Mouse (Mus musculus): ENCODE results near the gene Fam185a. TPM values are rescaled to one million over a fixed set of nuclear protein-coding genes. Genes with fewer than 3 reads are reported as not detected.

Gene Fam185a
- total and polyA plus RNA-seq, 3 experiments = 4.5 to 19.9 (median 18.4) TPM

- DNase-seq = no peak
- WGBS = 73% methylated on average over 5 of the region's 5 CpGs
- no peak overlapping the region for H3K9ac ChIP-seq (ENCODE audit: low read depth, low read length)
- H3K27me3 ChIP-seq (ENCODE audit: control insufficient read depth, insufficient read depth, low read length) = no peaks in the 10 kb centered on the region
- peaks cover 3% of the 10 kb centered on the region for H3K4me1 ChIP-seq (ENCODE audit: control insufficient read depth, insufficient read depth, low read length)
- H3K4me3 ChIP-seq = no peak overlapping the region
- TF ChIP-seq POLR2A (IDR thresholded peaks at IDR 0.05; ENCODE audit: insufficient read depth, low read depth, low read length) (no peak), CTCF (IDR thresholded peaks at IDR 0.05) (no peak), EP300 (IDR thresholded peaks at IDR 0.05; ENCODE audit: insufficient read depth, low read depth, low read length) (no peak)
- H3K79me2 ChIP-seq (replicated peaks; ENCODE audit: control insufficient read depth, insufficient read depth, low read length) = no peaks in the 10 kb centered on the region
- H3K36me3 ChIP-seq (ENCODE audit: control insufficient read depth, insufficient read depth, low read length) = no peaks in the 10 kb centered on the region
- intact Hi-C loops (cut with DNase I) = no loop called here
- no peak overlapping the region for H3K27ac ChIP-seq
These were observed 62.0 kb downstream of the Fam185a start for GRCm38 (mm10) chr5:21486798-21487197.

GRCm38 (mm10) chr5:21487306-21487705 lies 62.5 kb downstream of the Fam185a start:
- H3K36me3 ChIP-seq (ENCODE audit: control insufficient read depth, insufficient read depth, low read length) = no peaks in the 10 kb centered on the region
- H3K4me3 ChIP-seq = no peak overlapping the region
- 55% methylated on average over 3 of the region's 3 CpGs for WGBS
- intact Hi-C loops (cut with DNase I) = no loop called here
- TF ChIP-seq CTCF (IDR thresholded peaks at IDR 0.05) = no peak
- no peak for TF ChIP-seq POLR2A (IDR thresholded peaks at IDR 0.05; ENCODE audit: insufficient read depth, low read depth, low read length)
- no peak for TF ChIP-seq EP300 (IDR thresholded peaks at IDR 0.05; ENCODE audit: insufficient read depth, low read depth, low read length)
- H3K9ac ChIP-seq (ENCODE audit: low read depth, low read length) = no peak overlapping the region
- no peaks in the 10 kb centered on the region for H3K79me2 ChIP-seq (replicated peaks; ENCODE audit: control insufficient read depth, insufficient read depth, low read length)
- H3K27me3 ChIP-seq (ENCODE audit: control insufficient read depth, insufficient read depth, low read length) = no peaks in the 10 kb centered on the region
- H3K4me1 ChIP-seq (ENCODE audit: control insufficient read depth, insufficient read depth, low read length) = peaks cover 3% of the 10 kb centered on the region
- H3K27ac ChIP-seq = no peak overlapping the region
- DNase-seq = no peak

- Histone ChIP-seq H3K4me1 (ENCODE audit: control insufficient read depth, insufficient read depth, low read length) (peaks cover 3% of the 10 kb centered on the region), H3K79me2 (replicated peaks; ENCODE audit: control insufficient read depth, insufficient read depth, low read length) (no peaks in the 10 kb centered on the region), H3K36me3 (ENCODE audit: control insufficient read depth, insufficient read depth, low read length) (no peaks in the 10 kb centered on the region), H3K27ac (no peak overlapping the region), H3K4me3 (no peak overlapping the region), H3K27me3 (ENCODE audit: control insufficient read depth, insufficient read depth, low read length) (no peaks in the 10 kb centered on the region), H3K9ac (ENCODE audit: low read depth, low read length) (no peak overlapping the region)
- intact Hi-C loops (cut with DNase I) = no loop called here
- 74% methylated on average over 3 of the region's 3 CpGs for WGBS
- TF ChIP-seq POLR2A (IDR thresholded peaks at IDR 0.05; ENCODE audit: insufficient read depth, low read depth, low read length) (no peak), CTCF (IDR thresholded peaks at IDR 0.05) (no peak), EP300 (IDR thresholded peaks at IDR 0.05; ENCODE audit: insufficient read depth, low read depth, low read length) (no peak)
- DNase-seq = peak in 1 of 2 experiments; percentile 17
These were observed 63.0 kb downstream of the Fam185a start for GRCm38 (mm10) chr5:21487716-21488115.

GRCm38 (mm10) chr5:21488506-21488905 lies 63.7 kb downstream of the Fam185a start:
- Histone ChIP-seq H3K36me3 (ENCODE audit: control insufficient read depth, insufficient read depth, low read length) (no peaks in the 10 kb centered on the region), H3K27me3 (ENCODE audit: control insufficient read depth, insufficient read depth, low read length) (no peaks in the 10 kb centered on the region), H3K79me2 (replicated peaks; ENCODE audit: control insufficient read depth, insufficient read depth, low read length) (no peaks in the 10 kb centered on the region), H3K27ac (no peak overlapping the region), H3K4me3 (no peak overlapping the region), H3K4me1 (ENCODE audit: control insufficient read depth, insufficient read depth, low read length) (peaks cover 3% of the 10 kb centered on the region), H3K9ac (ENCODE audit: low read depth, low read length) (no peak overlapping the region)
- TF ChIP-seq CTCF (IDR thresholded peaks at IDR 0.05) = no peak
- no peak for TF ChIP-seq POLR2A (IDR thresholded peaks at IDR 0.05; ENCODE audit: insufficient read depth, low read depth, low read length)
- TF ChIP-seq EP300 (IDR thresholded peaks at IDR 0.05; ENCODE audit: insufficient read depth, low read depth, low read length) = no peak
- intact Hi-C loops (cut with DNase I) = no loop called here
- DNase-seq = peak; percentile 27
- WGBS = 42% methylated on average over 5 of the region's 5 CpGs

- Histone ChIP-seq H3K36me3 (ENCODE audit: control insufficient read depth, insufficient read depth, low read length) (no peaks in the 10 kb centered on the region), H3K4me1 (ENCODE audit: control insufficient read depth, insufficient read depth, low read length) (peaks cover 3% of the 10 kb centered on the region), H3K79me2 (replicated peaks; ENCODE audit: control insufficient read depth, insufficient read depth, low read length) (no peaks in the 10 kb centered on the region), H3K9ac (ENCODE audit: low read depth, low read length) (no peak overlapping the region), H3K27ac (no peak overlapping the region), H3K27me3 (ENCODE audit: control insufficient read depth, insufficient read depth, low read length) (no peaks in the 10 kb centered on the region), H3K4me3 (no peak overlapping the region)
- DNase-seq = no peak
- WGBS = 69% methylated on average over 4 of the region's 4 CpGs
- intact Hi-C loops (cut with DNase I) = no loop called here
- TF ChIP-seq EP300 (IDR thresholded peaks at IDR 0.05; ENCODE audit: insufficient read depth, low read depth, low read length) = no peak
- no peak for TF ChIP-seq CTCF (IDR thresholded peaks at IDR 0.05)
- no peak for TF ChIP-seq POLR2A (IDR thresholded peaks at IDR 0.05; ENCODE audit: insufficient read depth, low read depth, low read length)
These were observed 64.4 kb downstream of the Fam185a start for GRCm38 (mm10) chr5:21489135-21489534.

GRCm38 (mm10) chr5:21491469-21491868 lies 66.7 kb downstream of the Fam185a start:
- TF ChIP-seq EP300 (IDR thresholded peaks at IDR 0.05; ENCODE audit: insufficient read depth, low read depth, low read length) = no peak
- TF ChIP-seq POLR2A (IDR thresholded peaks at IDR 0.05; ENCODE audit: insufficient read depth, low read depth, low read length) = no peak
- TF ChIP-seq CTCF (IDR thresholded peaks at IDR 0.05) = no peak
- Histone ChIP-seq H3K79me2 (replicated peaks; ENCODE audit: control insufficient read depth, insufficient read depth, low read length) (no peaks in the 10 kb centered on the region), H3K9ac (ENCODE audit: low read depth, low read length) (no peak overlapping the region), H3K4me1 (ENCODE audit: control insufficient read depth, insufficient read depth, low read length) (peaks cover 3% of the 10 kb centered on the region), H3K36me3 (ENCODE audit: control insufficient read depth, insufficient read depth, low read length) (no peaks in the 10 kb centered on the region), H3K27ac (no peak overlapping the region), H3K4me3 (no peak overlapping the region), H3K27me3 (ENCODE audit: control insufficient read depth, insufficient read depth, low read length) (no peaks in the 10 kb centered on the region)
- intact Hi-C loops (cut with DNase I) = no loop called here
- no peak for DNase-seq
- 79% methylated on average over 2 of the region's 2 CpGs for WGBS
